Mouse (Mus musculus) heart, embryonic 10.5 days (tissue): ENCODE results near the gene Ndufb3. TPM values are rescaled to one million over a fixed set of nuclear protein-coding genes. Genes with fewer than 3 reads are reported as not detected.
"Not testable (repeated sequence)": the region's sequence is repeated elsewhere in the genome, so short reads cannot be mapped to it uniquely, and the experiment has no call there.

Source experiments
- DNase-seq: peaks from one replicate; pipeline ENCODE4 v3.0.0-alpha.2; 2017; ENCODE audit warnings: low spot score
- H3K27ac ChIP-seq: fragments of 300-500 bp; sonication (generic); 2 replicates; pipeline ENCODE4 v1.5.1; 2016; ENCODE audit warnings: mild to moderate bottlenecking
- H3K27me3 ChIP-seq: fragments of 300-500 bp; sonication (generic); 2 replicates; pipeline ENCODE4 v1.6.1; 2016; ENCODE audit warnings: mild to moderate bottlenecking; ENCODE audit not compliant: poor library complexity, insufficient read depth, severe bottlenecking
- H3K36me3 ChIP-seq: fragments of 300-500 bp; sonication (generic); 2 replicates; pipeline ENCODE4 v1.6.1; 2016; ENCODE audit warnings: mild to moderate bottlenecking, moderate library complexity
- H3K4me1 ChIP-seq: fragments of 300-500 bp; sonication (generic); 2 replicates; pipeline ENCODE4 v1.6.1; 2016; ENCODE audit warnings: mild to moderate bottlenecking
- H3K4me3 ChIP-seq: fragments of 300-500 bp; sonication (generic); 2 replicates; pipeline ENCODE4 v1.5.1; 2016; ENCODE audit warnings: mild to moderate bottlenecking, moderate library complexity
- H3K9me3 ChIP-seq: fragments of 300-500 bp; sonication (generic); 2 replicates; pipeline ENCODE4 v1.6.1; 2016; ENCODE audit warnings: mild to moderate bottlenecking, moderate library complexity
- WGBS: fragments of 180-500 bp; shearing (Covaris S2); methylation state at CpG from one replicate; pipeline ENCODE4 v1.1.7; 2016; 5-methylcytosine and 5-hydroxymethylcytosine counted together
- polyA plus RNA-seq: library from polyadenylated mRNA; unstranded; fragments of >200 nt; fragmentation: Nextera tagmentation; extraction: Ambion mirVana; gene quantifications from 2 replicates; pipeline ENCODE4 v1.2.1, GENCODE M21; 2016

Gene Ndufb3
- 172 and 198 TPM in 2 replicates for polyA plus RNA-seq

DNA sequence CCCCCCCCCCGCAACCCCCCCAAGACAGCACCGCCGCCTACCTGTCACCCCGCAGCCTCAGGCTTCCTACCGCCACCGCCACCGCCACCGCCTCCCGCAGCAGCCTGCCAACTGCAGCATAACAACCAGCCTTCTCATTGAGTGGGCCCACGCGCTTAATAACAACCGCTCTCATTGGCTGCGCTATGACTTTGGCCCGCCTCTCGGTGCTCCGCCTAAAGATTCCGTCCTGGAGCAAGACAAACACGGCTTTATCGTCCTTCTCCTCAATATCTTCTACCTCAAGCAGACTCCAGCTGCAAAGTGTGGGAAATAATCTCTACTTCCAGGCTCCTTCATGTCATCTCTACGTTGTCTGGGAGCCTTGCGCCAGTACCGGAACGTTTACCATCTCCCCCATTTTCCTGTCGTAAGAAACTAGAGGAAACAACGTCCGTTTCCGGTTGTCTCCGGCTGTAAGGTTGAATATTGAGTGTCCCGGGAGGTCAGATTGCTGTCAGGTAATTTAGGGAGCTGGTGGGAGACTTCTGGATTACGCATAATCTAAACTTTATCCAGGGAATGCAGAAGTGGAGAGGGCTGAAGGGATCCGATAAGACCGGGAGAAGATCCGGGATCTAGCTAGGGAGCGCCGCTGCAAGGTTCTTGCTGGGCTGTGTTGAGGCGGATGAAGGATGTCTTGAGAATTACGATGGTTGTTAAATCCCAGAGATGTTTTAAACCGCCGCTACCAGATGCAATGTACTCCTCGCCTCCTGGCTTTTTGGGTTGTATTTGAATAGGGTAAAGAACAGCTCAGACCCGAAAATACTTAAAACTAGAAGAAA lies at the start of gene Ndufb3, which contains the start of gene Fam126b:
Ndufb3 (plus strand) TSS at position 214 of the 827 bp plus-strand sequence.
Fam126b (minus strand) TSS at position 153 of the 827 bp plus-strand sequence.
- peaks cover 10% of the 10 kb centered on the region for H3K36me3 ChIP-seq
- peak; percentile 95 for DNase-seq
- peaks cover 6% of the 10 kb centered on the region; the same call in 1 of the 2 replicates for H3K4me1 ChIP-seq
- H3K4me3 ChIP-seq, result peak within 1 kb of the TSS; percentile 97
- no peaks in the 10 kb centered on the region for H3K9me3 ChIP-seq
- no peaks in the 10 kb centered on the region for H3K27me3 ChIP-seq
- peak within 1 kb of the TSS; percentile 96 for H3K27ac ChIP-seq
- under 1% methylated on average over 41 of the region's 41 CpGs for WGBS

DNA sequence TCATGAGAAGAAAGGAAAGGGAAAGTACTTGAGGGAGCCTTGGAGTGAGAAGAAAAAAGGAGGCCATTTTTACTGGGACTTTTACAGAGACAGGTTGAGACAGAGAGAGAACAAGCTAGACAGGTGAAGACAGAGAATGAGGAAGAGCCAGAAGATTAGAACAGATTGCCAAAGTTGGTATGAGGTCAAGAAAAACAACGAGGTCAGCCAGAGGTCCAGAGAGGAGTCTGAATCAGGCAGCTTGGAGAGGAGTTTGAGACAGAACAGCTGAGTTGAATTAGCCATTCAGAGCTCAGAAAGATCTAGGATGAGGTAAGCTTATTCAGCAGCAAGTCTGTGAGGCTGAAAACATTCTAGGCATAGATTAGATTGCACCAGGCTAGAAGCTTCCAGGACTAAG lies 44.8 kb upstream of the Ndufb3 start:
- no peaks in the 10 kb centered on the region for H3K27me3 ChIP-seq
- no peaks in the 10 kb centered on the region for H3K9me3 ChIP-seq
- 86% methylated on average over 1 of the region's 1 CpGs for WGBS
- DNase-seq, result no peak
- H3K36me3 ChIP-seq, result peaks cover 50% of the 10 kb centered on the region
- H3K4me3 ChIP-seq, result no peak overlapping the region
- H3K27ac ChIP-seq, result no peak overlapping the region
- no peaks in the 10 kb centered on the region for H3K4me1 ChIP-seq

DNA sequence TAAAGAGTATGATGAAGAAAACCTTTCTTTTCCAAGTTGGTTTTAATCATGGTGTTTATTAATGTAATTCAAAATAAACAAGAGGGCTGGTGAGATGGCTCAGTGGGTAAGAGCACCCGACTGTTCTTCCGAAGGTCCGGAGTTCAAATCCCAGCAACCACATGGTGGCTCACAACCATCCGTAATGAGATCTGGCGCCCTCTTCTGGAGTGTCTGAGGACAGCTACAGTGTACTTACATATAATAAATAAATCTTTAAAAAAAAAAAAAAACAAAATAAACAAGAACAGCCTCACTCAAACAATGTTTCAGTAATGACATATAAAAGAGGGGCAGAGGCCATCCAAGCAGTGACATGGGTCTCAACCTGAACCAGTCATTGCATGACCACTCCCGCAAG lies 25.8 kb upstream of the Ndufb3 start:
- H3K36me3 ChIP-seq, result peaks cover 16% of the 10 kb centered on the region
- H3K27ac ChIP-seq, H3K9me3 ChIP-seq, H3K4me3 ChIP-seq, DNase-seq, H3K27me3 ChIP-seq, H3K4me1 ChIP-seq: not testable (repeated sequence)
- 93% methylated on average over 6 of the region's 6 CpGs for WGBS

DNA sequence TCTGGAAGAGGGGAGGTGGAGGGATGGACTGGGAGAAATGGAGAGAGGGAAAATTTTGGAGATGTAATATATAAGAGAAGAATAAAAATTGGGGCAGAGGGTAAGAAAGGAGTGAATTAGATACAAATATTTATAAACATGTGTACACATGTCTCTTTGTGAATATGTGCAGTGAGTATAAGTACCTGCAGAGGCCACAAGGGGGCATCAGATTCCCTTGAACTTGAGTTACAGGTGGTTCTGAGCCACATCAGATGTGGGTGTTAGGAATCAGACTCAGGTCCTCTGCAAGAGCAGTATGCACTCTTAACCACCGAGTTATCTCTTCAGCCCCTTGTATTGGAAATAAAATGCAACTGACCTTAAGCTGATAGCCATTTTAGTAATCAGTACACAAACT lies 23.7 kb upstream of the Ndufb3 start:
- DNase-seq, result no peak
- H3K9me3 ChIP-seq, result no peaks in the 10 kb centered on the region
- H3K4me3 ChIP-seq, result no peak overlapping the region
- peaks cover 16% of the 10 kb centered on the region for H3K36me3 ChIP-seq
- whole genome bisulfite sequencing, result 91% methylated on average over 1 of the region's 1 CpGs
- no peak overlapping the region for H3K27ac ChIP-seq
- H3K4me1 ChIP-seq, result no peaks in the 10 kb centered on the region
- H3K27me3 ChIP-seq, result no peaks in the 10 kb centered on the region

DNA sequence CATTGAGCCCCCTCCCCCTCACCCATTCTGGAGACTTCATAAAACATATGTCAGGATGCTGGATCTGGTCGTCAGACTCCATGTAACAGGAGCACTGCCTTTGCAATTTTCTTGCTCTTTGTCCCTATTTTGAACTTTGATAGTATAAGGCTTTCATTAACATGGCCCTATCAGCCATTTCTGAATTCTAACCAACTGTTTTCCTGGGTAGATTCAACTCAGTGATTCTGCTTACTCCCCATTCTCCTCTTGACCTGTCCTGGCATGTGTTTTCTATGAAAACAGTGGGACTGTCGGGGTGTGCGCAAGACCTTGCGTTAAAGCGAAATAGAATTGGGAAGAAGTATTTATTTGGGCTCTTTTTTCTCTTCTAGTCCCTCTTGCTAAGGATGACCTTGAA lies 21.2 kb upstream of the Ndufb3 start:
- 81% methylated on average over 5 of the region's 5 CpGs for WGBS

DNA sequence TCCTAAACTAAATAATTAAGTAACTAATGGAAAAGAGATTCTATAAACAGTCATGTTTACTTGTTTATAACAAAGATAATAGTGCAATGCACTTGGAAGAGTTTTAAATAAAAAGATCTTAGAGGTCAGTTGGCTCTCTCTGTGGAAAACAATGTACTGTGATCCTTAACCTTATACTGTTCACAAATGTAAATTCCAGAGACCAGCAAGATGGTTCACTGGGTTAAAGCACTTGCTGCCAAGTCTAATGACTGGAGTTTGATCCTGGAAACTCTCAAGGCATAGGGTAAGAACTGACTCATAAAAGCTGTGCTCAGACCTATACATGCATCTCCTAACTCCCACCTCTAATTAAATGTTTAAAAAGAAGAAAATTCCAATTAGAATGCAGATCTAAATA lies 19.6 kb upstream of the Ndufb3 start:
- DNase-seq, result no peak
- peaks cover 9% of the 10 kb centered on the region; the same call in 1 of the 2 replicates for H3K36me3 ChIP-seq
- H3K27me3 ChIP-seq, result no peaks in the 10 kb centered on the region
- H3K4me1 ChIP-seq, result no peaks in the 10 kb centered on the region
- no peak overlapping the region for H3K27ac ChIP-seq
- no peak overlapping the region for H3K4me3 ChIP-seq
- no peaks in the 10 kb centered on the region for H3K9me3 ChIP-seq

More for the DNA sequence above, 21.2 kb upstream of the Ndufb3 start:
- Histone ChIP-seq H3K9me3 (no peaks in the 10 kb centered on the region), H3K4me1 (no peaks in the 10 kb centered on the region), H3K27ac (no peak overlapping the region), H3K27me3 (no peaks in the 10 kb centered on the region), H3K4me3 (no peak overlapping the region), H3K36me3 (peaks cover 12% of the 10 kb centered on the region)
- DNase-seq, result no peak

DNA sequence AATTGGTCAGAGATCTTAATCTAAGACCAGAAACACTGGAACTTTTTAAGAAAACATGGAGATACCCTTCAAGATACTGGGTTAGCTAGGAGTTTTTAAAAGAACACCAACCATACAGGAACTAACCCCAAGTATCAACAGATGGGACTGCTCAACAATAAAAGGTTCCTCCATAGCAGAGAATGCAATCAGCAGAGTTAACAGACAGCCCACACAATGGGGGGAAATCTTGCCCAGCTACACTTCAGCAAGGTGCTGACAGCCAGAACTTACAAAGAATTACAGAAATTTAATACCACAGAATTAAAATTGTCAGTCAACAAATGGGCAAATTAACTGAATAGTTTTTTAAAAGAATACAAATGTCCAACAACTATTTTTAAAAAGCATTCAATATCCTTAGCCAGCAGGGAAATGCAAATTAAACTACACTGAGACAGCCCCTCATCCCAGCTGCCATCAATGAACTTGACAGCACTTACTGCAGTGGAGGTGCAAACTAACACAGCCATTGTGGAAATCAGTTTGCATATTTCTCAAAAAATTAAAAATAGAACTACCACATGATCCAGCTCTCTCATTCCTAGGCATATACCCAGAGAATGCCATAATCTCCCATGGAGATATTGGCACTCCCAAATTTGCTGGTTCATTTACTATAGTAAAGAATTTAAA lies 17.6 kb upstream of the Ndufb3 start:
- Histone ChIP-seq H3K9me3 (no peaks in the 10 kb centered on the region), H3K27ac (no peak overlapping the region), H3K27me3 (no peaks in the 10 kb centered on the region), H3K4me1 (no peaks in the 10 kb centered on the region), H3K4me3 (no peak overlapping the region), H3K36me3 (0 out of 2 replicates have a peak, but pooled peaks cover 4% of the 10 kb centered on the region)
- DNase-seq, result no peak

DNA sequence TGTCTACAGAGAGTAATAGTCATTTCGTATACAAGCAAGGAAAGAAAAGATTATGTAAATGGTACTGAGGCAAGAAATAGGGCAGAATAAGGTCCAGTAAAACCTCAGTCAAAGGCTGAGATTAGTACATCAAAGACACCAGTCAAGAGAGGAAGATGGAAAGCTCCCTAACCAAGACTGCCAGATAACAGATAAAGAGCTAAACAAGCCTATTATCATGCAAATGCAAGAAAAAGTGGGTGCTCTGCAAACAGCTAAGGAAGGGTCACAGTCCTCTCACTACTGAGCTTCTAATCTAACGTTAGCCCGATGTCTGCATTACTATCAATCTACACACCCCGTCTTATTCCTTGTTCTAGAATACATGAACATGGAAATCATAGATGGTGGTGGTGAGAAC lies 15.7 kb upstream of the Ndufb3 start:
- Histone ChIP-seq H3K4me1 (no peaks in the 10 kb centered on the region), H3K36me3 (no peaks in the 10 kb centered on the region), H3K4me3 (no peak overlapping the region), H3K9me3 (no peaks in the 10 kb centered on the region), H3K27ac (no peak overlapping the region), H3K27me3 (no peaks in the 10 kb centered on the region)
- DNase-seq, result no peak
- 39% methylated on average over 4 of the region's 4 CpGs for WGBS

DNA sequence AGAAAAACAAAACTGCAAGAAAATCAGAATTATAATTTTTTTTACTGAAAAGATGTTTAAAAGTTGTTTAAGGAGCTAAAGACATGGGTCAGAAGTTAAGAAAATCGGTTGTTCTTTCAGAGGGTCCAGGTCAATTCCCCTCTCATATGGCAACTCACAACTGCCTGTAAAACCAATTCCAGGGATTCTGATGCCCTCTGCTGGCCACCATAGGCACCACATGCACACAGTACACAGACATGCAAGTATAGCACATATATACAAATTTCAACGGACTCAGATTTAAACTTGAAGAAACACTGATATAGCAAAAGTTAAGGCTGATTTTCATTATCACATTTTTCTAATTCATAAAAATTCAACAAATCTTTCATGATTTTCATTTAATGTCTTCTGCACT lies 7.0 kb upstream of the Ndufb3 start:
- Histone ChIP-seq H3K27me3 (no peaks in the 10 kb centered on the region), H3K4me3 (no peak overlapping the region), H3K9me3 (no peaks in the 10 kb centered on the region), H3K27ac (no peak overlapping the region), H3K4me1 (no peaks in the 10 kb centered on the region), H3K36me3 (no peaks in the 10 kb centered on the region)
- no peak for DNase-seq
- WGBS, result 83% methylated on average over 2 of the region's 2 CpGs

DNA sequence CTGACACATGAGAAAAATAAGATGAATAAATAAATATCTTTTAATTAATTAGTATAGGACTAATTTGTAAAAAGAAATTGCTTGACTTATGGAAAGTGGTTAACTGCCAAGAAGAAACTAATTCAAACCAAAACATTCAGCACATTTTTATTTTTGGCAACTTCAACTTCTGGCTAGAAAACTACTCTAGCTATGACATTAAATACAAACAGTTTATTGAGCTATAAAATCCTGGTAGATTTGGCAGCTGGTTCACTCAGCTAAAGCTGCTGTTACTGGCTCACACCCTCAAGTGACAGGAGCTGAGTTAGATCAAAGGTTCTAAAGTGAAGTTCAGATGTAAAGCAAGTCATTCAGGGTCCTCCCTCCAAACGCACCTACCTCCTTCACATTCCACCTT lies 3.6 kb upstream of the Ndufb3 start:
- Histone ChIP-seq H3K4me3 (no peak overlapping the region), H3K4me1 (peaks cover 6% of the 10 kb centered on the region; the same call in 1 of the 2 replicates), H3K27me3 (no peaks in the 10 kb centered on the region), H3K36me3 (no peaks in the 10 kb centered on the region), H3K27ac (no peak overlapping the region), H3K9me3 (no peaks in the 10 kb centered on the region)
- 74% methylated on average over 1 of the region's 1 CpGs for WGBS
- no peak for DNase-seq

DNA sequence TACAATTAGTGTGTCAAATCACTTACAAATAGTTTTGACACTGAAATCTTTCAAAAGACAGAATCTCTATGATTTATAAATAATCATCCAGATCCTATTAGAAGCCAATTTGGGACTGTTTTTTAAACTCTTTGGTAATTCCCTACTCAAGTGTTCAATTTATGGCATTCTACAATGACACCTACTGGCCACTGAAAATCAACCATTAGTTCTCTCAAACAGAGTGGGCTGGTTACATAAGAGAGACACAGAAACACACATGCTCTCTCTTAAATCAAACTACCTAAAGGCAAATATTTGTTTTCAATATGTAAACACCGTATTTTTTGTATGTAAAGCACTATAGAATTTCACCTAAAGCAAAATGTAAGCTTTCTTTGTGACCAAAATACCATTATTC lies 1.9 kb upstream of the Ndufb3 start:
- Histone ChIP-seq H3K27me3 (no peaks in the 10 kb centered on the region), H3K4me1 (peaks cover 6% of the 10 kb centered on the region; the same call in 1 of the 2 replicates), H3K4me3 (no peak overlapping the region), H3K36me3 (peaks cover 2% of the 10 kb centered on the region; the same call in 1 of the 2 replicates), H3K27ac (no peak overlapping the region), H3K9me3 (no peaks in the 10 kb centered on the region)
- WGBS, result 73% methylated on average over 1 of the region's 1 CpGs
- no peak for DNase-seq

DNA sequence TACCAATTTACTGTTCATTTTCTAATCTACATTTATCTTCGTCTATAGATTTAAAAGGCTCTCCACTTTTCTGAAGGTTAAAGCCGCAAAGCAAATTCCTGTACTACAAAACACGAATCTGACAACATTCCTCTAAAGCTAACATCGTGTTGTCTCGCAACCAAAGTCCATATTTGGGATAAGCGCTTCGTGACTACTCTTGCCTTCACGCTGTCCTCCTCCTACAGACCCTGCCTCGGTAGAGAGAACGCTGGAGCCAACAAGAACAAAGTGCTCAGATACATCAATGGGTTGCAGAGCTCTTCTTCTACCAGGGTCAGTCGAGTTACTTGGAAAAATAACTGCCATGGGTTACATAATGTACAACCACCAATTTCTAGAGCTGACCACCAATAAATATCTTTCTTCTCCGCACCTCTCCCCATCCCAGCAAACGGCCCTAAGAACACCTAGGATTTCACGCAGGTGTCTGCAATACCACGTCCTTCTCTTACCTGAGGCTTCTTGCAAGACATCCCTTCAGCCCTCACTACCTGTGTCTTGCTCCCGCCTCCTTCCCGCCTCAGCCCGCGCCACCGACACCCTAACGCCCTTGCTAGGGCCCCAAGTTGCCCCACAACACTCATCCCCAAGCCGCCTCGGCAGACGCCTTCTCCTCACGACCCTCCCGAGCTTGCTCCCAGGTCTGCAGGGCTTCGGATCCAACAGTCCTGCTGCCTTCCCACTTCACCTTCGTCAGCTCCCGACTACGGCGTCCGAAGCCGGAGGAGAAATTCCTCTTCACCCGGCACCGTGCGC lies 612 bp upstream of the Ndufb3 start:
- Histone ChIP-seq H3K27me3 (no peaks in the 10 kb centered on the region), H3K4me1 (peaks cover 6% of the 10 kb centered on the region; the same call in 1 of the 2 replicates), H3K9me3 (no peaks in the 10 kb centered on the region), H3K36me3 (peaks cover 2% of the 10 kb centered on the region; the same call in 1 of the 2 replicates), H3K4me3 (peak overlapping the region; percentile 97), H3K27ac (peak overlapping the region; percentile 96)
- DNase-seq, result peak; percentile 75
- 5% methylated on average over 36 of the region's 36 CpGs for WGBS
